Mouse (Mus musculus) urinary bladder, postnatal 0 days (tissue): Measurements from ENCODE around the gene Cabcoco1. TPM values are rescaled to one million over a fixed set of nuclear protein-coding genes. Genes with fewer than 3 reads are reported as not detected.

Experiments
- polyA plus RNA-seq: library from polyadenylated mRNA; unstranded; fragments of >200 nt; fragmentation: Nextera tagmentation; extraction: Ambion mirVana; gene quantifications from 2 replicates; pipeline ENCODE4 v1.2.1, GENCODE M21; 2015

Cabcoco1 gene
- 7.4 and 8.5 TPM in 2 replicates for polyA plus RNA-seq

GRCm38 (mm10) chr10:68541139-68541942 lies at the start of gene Cabcoco1:
TSS of gene Cabcoco1 (minus strand) at chr10:68541896.

Other genes with a start within 250 kb of the Cabcoco1 start
- 6.2 and 8.2 TPM in 2 replicates for gene Tmem26, start 181.8 kb upstream of the Cabcoco1 start, polyA plus RNA-seq